Mouse (Mus musculus) hindbrain, embryonic 16.5 days (tissue): ENCODE measurements at regions not wholly inside any gene's neighbourhood (a gene's known extent, or its start where the extent isn't known, plus 50 kb on each side); places are given as distances from the start of the nearest gene placed in this dataset.

Experiments
- ATAC-seq: fragments of 200-750 bp; cut with Nextera tagmentation; 2 replicates; pipeline ENCODE4 v1.8.0; 2017; ENCODE audit warnings: moderate TSS enrichment, moderate library complexity
- H3K27ac ChIP-seq: fragments of 300-500 bp; sonication (generic); 2 replicates; pipeline ENCODE4 v1.5.1; 2014; ENCODE audit warnings: low read depth, mild to moderate bottlenecking, control low read depth, low read length, moderate library complexity
- H3K27me3 ChIP-seq: fragments of 300-500 bp; sonication (generic); replicated peaks from 2 replicates; pipeline ENCODE4 v1.6.1; 2014; ENCODE audit warnings: low read length; ENCODE audit not compliant: control insufficient read depth, insufficient read depth
- H3K36me3 ChIP-seq: fragments of 300-500 bp; sonication (generic); 2 replicates; pipeline ENCODE4 v1.6.1; 2014; ENCODE audit warnings: mild to moderate bottlenecking, low read length, moderate library complexity, mixed read lengths; ENCODE audit not compliant: control insufficient read depth, insufficient read depth
- H3K4me1 ChIP-seq: fragments of 300-500 bp; sonication (generic); 2 replicates; pipeline ENCODE4 v1.6.1; 2014; ENCODE audit warnings: low read depth, low read length; ENCODE audit not compliant: control insufficient read depth, insufficient read depth
- H3K4me2 ChIP-seq: fragments of 300-500 bp; sonication (generic); 2 replicates; pipeline ENCODE4 v1.6.1; 2014; ENCODE audit warnings: mild to moderate bottlenecking, low read length, control low read depth, moderate library complexity
- H3K4me3 ChIP-seq: fragments of 300-500 bp; sonication (generic); 2 replicates; pipeline ENCODE4 v1.5.1; 2014; ENCODE audit warnings: mild to moderate bottlenecking, low read length, control low read depth, moderate library complexity
- H3K9ac ChIP-seq: fragments of 300-500 bp; sonication (generic); 2 replicates; pipeline ENCODE4 v1.6.1; 2014; ENCODE audit warnings: low read depth, mild to moderate bottlenecking, control low read depth, low read length, moderate library complexity
- H3K9me3 ChIP-seq: fragments of 300-500 bp; sonication (generic); 2 replicates; pipeline ENCODE4 v1.6.1; 2014; ENCODE audit warnings: mild to moderate bottlenecking, low read length, moderate library complexity; ENCODE audit not compliant: control insufficient read depth
- WGBS: fragments of 180-500 bp; shearing (Covaris S2); extraction: QIAGEN DNeasy Blood & Tissue Kit; methylation state at CpG from one replicate; pipeline ENCODE4 v1.1.7; 2014; 5-methylcytosine and 5-hydroxymethylcytosine counted together

DNA sequence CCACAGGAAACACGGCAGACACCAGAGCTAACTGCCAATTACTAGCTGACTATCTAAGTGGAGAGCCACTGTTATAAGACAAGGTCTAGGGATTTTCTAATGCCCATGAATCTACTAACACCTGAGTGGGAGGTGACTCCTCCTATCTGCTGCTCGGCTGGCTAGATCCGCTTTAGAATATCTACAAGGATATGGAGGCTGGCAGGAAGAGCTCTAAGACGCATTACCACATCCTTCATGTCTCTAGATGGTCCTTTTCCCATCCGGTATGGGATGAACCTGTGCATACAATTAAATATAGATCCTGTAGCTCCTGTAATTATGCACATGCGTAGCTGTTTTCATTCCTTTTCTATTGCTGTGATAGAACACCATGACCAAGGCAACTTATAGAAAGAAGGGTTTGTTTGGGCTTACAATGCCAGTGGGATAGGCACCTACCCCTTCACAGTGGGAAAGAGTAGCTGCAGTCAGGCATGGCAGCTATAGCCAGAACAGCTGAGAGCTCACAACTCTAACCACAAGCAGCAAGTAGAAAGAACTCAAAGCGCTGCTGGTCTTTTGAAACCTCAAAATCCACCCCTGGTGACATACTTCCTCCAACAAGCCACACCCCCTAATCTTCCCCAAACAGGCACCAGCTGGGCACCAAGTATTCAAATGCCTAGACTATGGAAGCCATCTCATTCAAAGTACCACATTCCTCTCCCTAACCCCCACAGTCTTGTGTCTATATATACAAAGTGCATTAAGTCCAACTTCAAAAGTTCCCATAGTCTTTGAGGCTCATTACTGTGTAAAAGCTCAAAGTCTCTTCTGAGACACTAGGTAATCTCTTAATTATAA, 319.3 kb downstream of the H2al1j start:
- H3K4me3 ChIP-seq, result no peak overlapping the region
- H3K4me2 ChIP-seq, result no peak overlapping the region
- no peak overlapping the region for H3K9ac ChIP-seq
- H3K9me3 ChIP-seq, result 0 out of 2 replicates have a peak, but pooled peaks cover 3% of the 10 kb centered on the region
- no peak for ATAC-seq
- 80% methylated on average over 7 of the region's 7 CpGs for WGBS
- H3K36me3 ChIP-seq, result no peaks in the 10 kb centered on the region
- H3K4me1 ChIP-seq, result no peaks in the 10 kb centered on the region
- no peaks in the 10 kb centered on the region for H3K27me3 ChIP-seq
- no peak overlapping the region for H3K27ac ChIP-seq

DNA sequence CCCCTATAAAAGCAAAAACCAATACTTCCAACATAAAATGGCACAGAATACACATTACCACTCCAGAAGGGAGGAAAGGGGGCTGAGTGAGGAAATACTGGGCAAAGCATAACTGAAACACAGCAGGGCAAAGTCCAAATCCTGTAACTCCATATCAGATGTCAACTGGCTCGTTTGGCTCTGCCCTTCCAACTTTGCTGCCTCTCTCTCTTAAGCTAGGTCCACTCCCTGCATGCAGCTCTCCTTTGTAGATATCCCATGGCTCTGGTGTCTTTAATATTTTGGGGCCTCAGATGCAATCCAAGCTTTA, 319.9 kb downstream of the H2al1j start:
- no peak overlapping the region for H3K4me3 ChIP-seq
- no peak overlapping the region for H3K27ac ChIP-seq
- H3K9ac ChIP-seq, result no peak overlapping the region
- no peak overlapping the region for H3K4me2 ChIP-seq
- 53% methylated on average over 1 of the region's 1 CpGs for WGBS
- H3K9me3 ChIP-seq, result 0 out of 2 replicates have a peak, but pooled peaks cover 3% of the 10 kb centered on the region
- H3K27me3 ChIP-seq, result no peaks in the 10 kb centered on the region
- no peaks in the 10 kb centered on the region for H3K4me1 ChIP-seq
- no peak for ATAC-seq
- H3K36me3 ChIP-seq, result no peaks in the 10 kb centered on the region

DNA sequence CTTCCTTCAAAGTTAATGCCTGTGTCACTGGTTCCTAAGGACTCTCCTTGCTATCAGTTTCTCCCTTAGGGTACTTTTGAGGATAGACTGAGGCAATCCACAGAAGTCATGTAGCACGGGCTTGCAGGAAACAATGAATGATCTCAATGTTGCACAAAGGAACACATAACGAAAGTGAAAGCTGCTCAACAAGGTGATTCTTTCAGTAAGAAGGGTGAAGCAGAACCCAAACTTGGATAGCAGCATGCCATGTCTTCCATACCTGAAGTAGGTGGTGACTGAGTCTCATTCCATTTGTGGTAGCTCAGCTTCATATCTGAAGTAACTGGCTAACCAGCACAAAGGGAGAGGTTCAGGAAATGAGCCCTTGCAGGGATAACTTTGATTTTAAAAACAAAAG, 325.7 kb downstream of the H2al1j start:
- H3K9ac ChIP-seq, result no peak overlapping the region
- H3K36me3 ChIP-seq, result no peaks in the 10 kb centered on the region
- no peak overlapping the region for H3K4me3 ChIP-seq
- no peak for ATAC-seq
- H3K4me2 ChIP-seq, result no peak overlapping the region
- H3K4me1 ChIP-seq, result no peaks in the 10 kb centered on the region
- no peaks in the 10 kb centered on the region for H3K9me3 ChIP-seq
- WGBS, result 94% methylated on average over 2 of the region's 2 CpGs
- no peak overlapping the region for H3K27ac ChIP-seq
- peaks cover 4% of the 10 kb centered on the region; the same call in 1 of the 2 replicates for H3K27me3 ChIP-seq

DNA sequence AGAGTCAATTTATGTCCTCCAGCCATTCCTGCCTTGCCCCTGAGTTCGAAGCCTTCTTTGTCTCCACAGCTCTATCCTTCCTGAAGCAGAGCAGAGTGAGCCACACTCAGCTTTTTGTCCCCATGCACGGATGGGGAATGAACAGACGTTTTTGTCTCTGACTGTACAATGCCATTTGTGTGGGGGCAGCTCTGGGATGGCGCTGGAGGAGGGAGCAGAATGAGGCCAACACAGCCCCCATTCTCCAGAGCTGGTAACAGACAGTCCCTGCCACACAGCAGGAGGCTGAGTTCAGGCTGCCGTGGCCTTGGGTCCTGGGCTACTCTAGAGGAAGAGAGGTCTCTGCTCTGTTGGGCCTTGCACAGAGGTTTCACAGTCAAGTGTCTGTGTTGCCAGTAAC, 327.4 kb downstream of the H2al1j start:
- H3K36me3 ChIP-seq, result no peaks in the 10 kb centered on the region
- H3K9me3 ChIP-seq, result no peaks in the 10 kb centered on the region
- no peaks in the 10 kb centered on the region for H3K4me1 ChIP-seq
- H3K4me2 ChIP-seq, result no peak overlapping the region
- peak; percentile 37; the same call in 1 of the 2 replicates for ATAC-seq
- 39% methylated on average over 5 of the region's 5 CpGs for WGBS
- no peak overlapping the region for H3K9ac ChIP-seq
- H3K27ac ChIP-seq, result no peak overlapping the region
- peaks cover 4% of the 10 kb centered on the region; the same call in 1 of the 2 replicates for H3K27me3 ChIP-seq
- no peak overlapping the region for H3K4me3 ChIP-seq

DNA sequence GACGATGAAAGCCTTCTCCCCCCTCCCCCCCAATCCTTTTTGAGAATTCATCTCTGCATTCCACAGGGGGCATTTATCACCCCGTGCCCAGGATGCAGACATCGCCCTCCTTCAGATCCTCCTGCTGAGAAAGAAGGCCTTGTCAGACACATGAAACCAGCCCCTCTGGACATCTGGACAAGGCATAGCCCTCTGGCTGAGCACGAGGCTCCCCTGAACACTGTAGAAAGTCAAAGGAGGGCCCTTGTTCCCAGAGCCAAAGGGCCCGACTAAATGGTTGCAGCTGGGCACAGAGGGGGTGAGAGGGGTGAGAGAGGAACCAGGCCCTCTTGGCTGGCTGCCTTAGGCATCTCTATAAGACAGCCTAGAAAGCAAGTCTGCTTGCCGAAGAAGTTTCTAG, 327.8 kb downstream of the H2al1j start:
- H3K4me2 ChIP-seq, result no peak overlapping the region
- no peaks in the 10 kb centered on the region for H3K36me3 ChIP-seq
- no peak overlapping the region for H3K9ac ChIP-seq
- H3K4me1 ChIP-seq, result no peaks in the 10 kb centered on the region
- ATAC-seq, result peak; percentile 61
- H3K9me3 ChIP-seq, result no peaks in the 10 kb centered on the region
- no peak overlapping the region for H3K27ac ChIP-seq
- H3K4me3 ChIP-seq, result no peak overlapping the region
- peaks cover 4% of the 10 kb centered on the region; the same call in 1 of the 2 replicates for H3K27me3 ChIP-seq
- 32% methylated on average over 6 of the region's 6 CpGs for WGBS

DNA sequence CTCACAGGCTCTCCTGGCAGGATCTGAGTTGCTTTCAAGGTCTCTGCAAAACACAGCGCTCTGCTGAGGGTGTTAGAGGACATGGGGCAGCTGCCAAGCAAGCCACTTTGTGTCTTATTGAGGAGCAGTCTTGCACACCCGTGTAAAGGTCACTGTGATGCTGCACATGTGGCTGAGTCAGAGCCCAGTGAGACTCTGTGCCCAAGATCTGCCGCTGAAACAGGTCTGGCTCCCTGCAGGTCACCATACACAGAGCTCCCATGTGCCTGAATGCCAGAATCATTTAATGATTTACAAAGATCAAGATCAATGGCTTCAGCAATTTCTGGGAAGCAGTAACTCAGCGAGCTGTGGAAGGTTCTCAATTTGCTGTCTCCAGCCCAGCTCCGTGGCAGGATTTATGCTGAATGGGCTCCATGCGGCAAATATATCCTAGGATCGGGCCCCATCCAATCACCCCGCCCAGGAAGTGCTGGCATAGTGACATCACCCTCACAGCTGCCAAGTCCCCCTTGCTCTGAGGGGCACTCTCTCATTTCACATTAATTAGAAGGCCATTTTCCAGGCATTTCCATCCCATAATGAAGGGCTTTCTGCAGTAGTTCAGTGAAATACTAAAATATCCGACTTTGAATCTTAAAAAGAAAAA, 330.1 kb downstream of the H2al1j start:
- WGBS, result 52% methylated on average over 9 of the region's 9 CpGs
- Histone ChIP-seq H3K9me3 (no peaks in the 10 kb centered on the region), H3K4me3 (no peak overlapping the region), H3K36me3 (no peaks in the 10 kb centered on the region), H3K4me1 (no peaks in the 10 kb centered on the region), H3K27ac (no peak overlapping the region), H3K9ac (no peak overlapping the region), H3K4me2 (no peak overlapping the region), H3K27me3 (peaks cover 4% of the 10 kb centered on the region; the same call in 1 of the 2 replicates)
- no peak for ATAC-seq

DNA sequence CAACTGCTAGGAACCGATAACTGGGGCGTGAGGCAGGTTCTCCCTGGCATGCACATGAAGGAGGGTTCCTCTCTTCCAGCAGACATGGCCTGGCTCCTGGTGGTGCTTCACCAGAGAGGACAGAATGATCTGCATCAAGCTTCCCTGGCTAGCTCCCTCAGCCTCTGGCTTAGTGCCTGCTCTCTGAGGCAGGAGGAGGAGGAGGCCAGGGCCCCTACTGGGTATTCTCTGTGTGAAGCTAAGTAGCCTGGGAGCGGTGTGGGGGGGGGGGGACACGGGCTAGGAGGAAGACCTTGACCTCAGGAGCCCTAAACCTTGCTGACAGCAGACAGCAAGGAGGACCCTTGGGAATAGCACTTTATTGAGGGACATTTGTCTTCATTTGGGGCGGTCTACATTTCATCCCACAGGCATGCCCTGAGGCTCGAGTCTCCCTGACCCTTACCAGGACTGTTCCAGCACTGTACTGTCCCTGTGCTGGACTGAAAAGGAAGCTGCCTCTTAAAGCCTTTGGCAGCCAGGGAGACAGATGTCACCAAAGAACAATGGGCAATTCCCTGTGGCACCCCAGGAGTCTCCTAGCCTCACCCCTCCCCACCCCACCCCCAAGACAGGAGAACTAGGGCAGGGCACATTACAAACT, 335.7 kb downstream of the H2al1j start:
- ATAC-seq, result no peak; the same call in 1 of the 2 replicates
- H3K4me3 ChIP-seq, result no peak overlapping the region
- H3K9me3 ChIP-seq, result 0 out of 2 replicates have a peak, but pooled peaks cover 2% of the 10 kb centered on the region
- H3K36me3 ChIP-seq, result no peaks in the 10 kb centered on the region
- peaks cover 6% of the 10 kb centered on the region for H3K4me1 ChIP-seq
- H3K27ac ChIP-seq, result no peak overlapping the region
- WGBS, result 27% methylated on average over 5 of the region's 6 CpGs
- H3K4me2 ChIP-seq, result no peak overlapping the region
- no peak overlapping the region for H3K9ac ChIP-seq
- H3K27me3 ChIP-seq, result no peaks in the 10 kb centered on the region; the same call in 1 of the 2 replicates

DNA sequence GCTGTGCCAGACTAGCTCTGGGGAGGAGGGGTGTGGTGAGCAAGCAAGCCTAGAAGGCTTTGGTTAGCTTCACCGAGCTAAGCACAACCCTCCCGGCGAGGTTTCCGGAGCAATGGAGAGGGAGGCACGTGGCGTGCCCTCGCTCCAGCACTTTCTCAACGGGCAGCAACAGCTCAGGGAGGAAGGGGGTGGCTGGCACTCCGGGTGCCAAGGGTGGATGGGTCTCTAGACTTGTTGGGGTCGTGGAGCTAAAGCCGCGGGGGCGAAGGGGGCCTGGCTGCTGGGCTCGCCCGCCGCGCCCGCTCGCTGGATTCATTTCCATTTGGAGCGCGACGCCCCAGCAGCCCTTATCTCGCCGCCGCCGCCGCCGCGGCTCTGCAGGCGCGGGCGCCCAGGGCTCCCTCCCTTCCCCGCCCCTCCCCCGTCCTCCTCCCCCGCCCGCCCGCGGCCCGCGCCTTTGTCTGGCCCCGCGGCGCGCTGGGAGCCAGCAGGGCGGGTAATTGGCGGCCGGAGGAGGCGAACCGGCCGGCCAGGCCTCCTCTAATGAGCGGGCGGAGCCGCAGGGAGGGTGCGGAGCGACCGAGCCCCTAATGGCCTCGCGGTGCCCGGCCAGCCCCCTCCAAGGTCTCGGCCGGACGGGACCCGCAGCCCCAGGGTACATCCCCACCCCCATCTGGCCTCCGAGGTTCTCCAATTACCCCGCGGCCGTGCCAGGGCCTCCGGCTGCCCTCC, 336.9 kb downstream of the H2al1j start:
- H3K27ac ChIP-seq, result peak overlapping the region; percentile 72
- WGBS, result 11% methylated on average over 17 of the region's 68 CpGs
- H3K4me2 ChIP-seq, result peak overlapping the region; percentile 77
- peak; percentile 89 for ATAC-seq
- H3K9me3 ChIP-seq, result 0 out of 2 replicates have a peak, but pooled peaks cover 2% of the 10 kb centered on the region
- peak overlapping the region; percentile 44 for H3K4me3 ChIP-seq
- H3K4me1 ChIP-seq, result peaks cover 6% of the 10 kb centered on the region
- no peaks in the 10 kb centered on the region; the same call in 1 of the 2 replicates for H3K27me3 ChIP-seq
- H3K36me3 ChIP-seq, result no peaks in the 10 kb centered on the region
- peak overlapping the region; percentile 74 for H3K9ac ChIP-seq
